Mouse (Mus musculus) forebrain, embryonic 13.5 days (tissue): ENCODE data around the gene Ccdc9b. TPM values are rescaled to one million over a fixed set of nuclear protein-coding genes. Genes with fewer than 3 reads are reported as not detected.

ENCODE experiments used
- ATAC-seq: fragments of 200-750 bp; cut with Nextera tagmentation; 2 replicates; pipeline ENCODE4 v1.8.0; 2017
- H3K27ac ChIP-seq: fragments of 300-500 bp; sonication (generic); 2 replicates; pipeline ENCODE4 v1.5.1; 2015; ENCODE audit warnings: inconsistent platforms, mild to moderate bottlenecking, moderate library complexity
- H3K27me3 ChIP-seq: fragments of 300-500 bp; sonication (generic); 2 replicates; pipeline ENCODE4 v1.6.1; 2015; ENCODE audit warnings: mild to moderate bottlenecking, inconsistent platforms
- H3K36me3 ChIP-seq: fragments of 300-500 bp; sonication (generic); 2 replicates; pipeline ENCODE4 v1.6.1; 2015; ENCODE audit warnings: mild to moderate bottlenecking, inconsistent platforms; ENCODE audit not compliant: poor library complexity, severe bottlenecking
- H3K4me1 ChIP-seq: fragments of 300-500 bp; sonication (generic); 2 replicates; pipeline ENCODE4 v1.6.1; 2015; ENCODE audit warnings: inconsistent platforms
- H3K4me2 ChIP-seq: fragments of 300-500 bp; sonication (generic); 2 replicates; pipeline ENCODE4 v1.6.1; 2015; ENCODE audit warnings: inconsistent platforms, mild to moderate bottlenecking, moderate library complexity
- H3K4me3 ChIP-seq: fragments of 300-500 bp; sonication (generic); 2 replicates; pipeline ENCODE4 v1.5.1; 2015; ENCODE audit warnings: mild to moderate bottlenecking, inconsistent platforms
- H3K9ac ChIP-seq: fragments of 300-500 bp; sonication (generic); 2 replicates; pipeline ENCODE4 v1.6.1; 2015; ENCODE audit warnings: mild to moderate bottlenecking, inconsistent platforms
- H3K9me3 ChIP-seq: fragments of 300-500 bp; sonication (generic); replicated peaks from 2 replicates; pipeline ENCODE4 v1.6.1; 2016; ENCODE audit warnings: inconsistent platforms
- WGBS: fragments of 180-500 bp; shearing (Covaris S2); methylation state at CpG from one replicate; pipeline ENCODE4 v1.1.7; 2015; 5-methylcytosine and 5-hydroxymethylcytosine counted together
- polyA plus RNA-seq: library from polyadenylated mRNA; unstranded; fragments of >200 nt; fragmentation: Nextera tagmentation; extraction: Ambion mirVana; gene quantifications from 2 replicates; pipeline ENCODE4 v1.2.1, GENCODE M21; 2015

The Ccdc9b gene
- polyA plus RNA-seq, 1 experiment from 2014 or later, result 1.5 TPM

- WGBS, result 53% methylated on average over 1 of the region's 1 CpGs
- no peak for ATAC-seq
- Histone ChIP-seq H3K27ac (peak overlapping the region; percentile 7), H3K36me3 (no peaks in the 10 kb centered on the region), H3K9me3 (no peaks in the 10 kb centered on the region), H3K4me3 (no peak overlapping the region), H3K27me3 (0 out of 2 replicates have a peak, but pooled peaks cover 4% of the 10 kb centered on the region), H3K4me1 (peaks cover 24% of the 10 kb centered on the region), H3K4me2 (no peak overlapping the region), H3K9ac (no peak overlapping the region)
Observed at GRCm38 (mm10) chr2:118775396-118775795, 12.9 kb upstream of the Ccdc9b start.

GRCm38 (mm10) chr2:118774536-118774935, 12.1 kb upstream of the Ccdc9b start:
- ATAC-seq, result no peak
- Histone ChIP-seq H3K9me3 (no peaks in the 10 kb centered on the region), H3K4me3 (no peak overlapping the region), H3K27ac (no peak overlapping the region), H3K27me3 (0 out of 2 replicates have a peak, but pooled peaks cover 4% of the 10 kb centered on the region), H3K4me1 (peaks cover 18% of the 10 kb centered on the region), H3K4me2 (no peak overlapping the region), H3K36me3 (no peaks in the 10 kb centered on the region), H3K9ac (no peak overlapping the region)
- WGBS, result 81% methylated on average over 2 of the region's 2 CpGs

GRCm38 (mm10) chr2:118772158-118772874, 9.9 kb upstream of the Ccdc9b start, which contains the start of gene Phgr1:
TSS of gene Phgr1 (plus strand) at chr2:118772769.
- 91% methylated on average over 6 of the region's 6 CpGs for WGBS
- no peaks in the 10 kb centered on the region for H3K9me3 ChIP-seq
- H3K9ac ChIP-seq, result no peak within 1 kb of the TSS
- no peaks in the 10 kb centered on the region for H3K36me3 ChIP-seq
- ATAC-seq, result no peak
- 0 out of 2 replicates have a peak, but pooled peaks cover 2% of the 10 kb centered on the region for H3K27me3 ChIP-seq
- no peak within 1 kb of the TSS for H3K27ac ChIP-seq
- no peak within 1 kb of the TSS for H3K4me2 ChIP-seq
- peaks cover 13% of the 10 kb centered on the region for H3K4me1 ChIP-seq
- no peak within 1 kb of the TSS for H3K4me3 ChIP-seq

GRCm38 (mm10) chr2:118766041-118767033, 3.9 kb upstream of the Ccdc9b start:
- Histone ChIP-seq H3K4me3 (no peak overlapping the region), H3K4me1 (peaks cover 31% of the 10 kb centered on the region), H3K36me3 (no peaks in the 10 kb centered on the region), H3K9me3 (no peaks in the 10 kb centered on the region), H3K27ac (no peak overlapping the region), H3K4me2 (no peak overlapping the region), H3K27me3 (no peaks in the 10 kb centered on the region), H3K9ac (no peak overlapping the region)
- no peak for ATAC-seq
- WGBS, result 74% methylated on average over 10 of the region's 10 CpGs

GRCm38 (mm10) chr2:118764875-118765274, 2.4 kb upstream of the Ccdc9b start:
- H3K9ac ChIP-seq, result no peak overlapping the region
- H3K4me2 ChIP-seq, result no peak overlapping the region
- 86% methylated on average over 5 of the region's 5 CpGs for WGBS
- ATAC-seq, result no peak
- no peak overlapping the region for H3K27ac ChIP-seq
- H3K4me3 ChIP-seq, result no peak overlapping the region
- H3K4me1 ChIP-seq, result peaks cover 45% of the 10 kb centered on the region
- H3K27me3 ChIP-seq, result no peaks in the 10 kb centered on the region
- H3K9me3 ChIP-seq, result no peaks in the 10 kb centered on the region
- H3K36me3 ChIP-seq, result no peaks in the 10 kb centered on the region

GRCm38 (mm10) chr2:118764094-118764831, 1.8 kb upstream of the Ccdc9b start:
- Histone ChIP-seq H3K36me3 (no peaks in the 10 kb centered on the region), H3K27me3 (no peaks in the 10 kb centered on the region), H3K9me3 (no peaks in the 10 kb centered on the region), H3K4me1 (peaks cover 50% of the 10 kb centered on the region), H3K4me2 (0 out of 2 replicates have a peak overlapping the region, but pooled peaks have one; percentile 3), H3K27ac (no peak overlapping the region; the same call in 1 of the 2 replicates), H3K4me3 (no peak overlapping the region), H3K9ac (no peak overlapping the region)
- ATAC-seq, result no peak
- WGBS, result 20% methylated on average over 11 of the region's 11 CpGs

GRCm38 (mm10) chr2:118763469-118763868, 1.0 kb upstream of the Ccdc9b start:
- H3K4me3 ChIP-seq, result no peak overlapping the region
- no peak overlapping the region for H3K4me2 ChIP-seq
- no peak overlapping the region; the same call in 1 of the 2 replicates for H3K9ac ChIP-seq
- no peaks in the 10 kb centered on the region for H3K9me3 ChIP-seq
- 61% methylated on average over 7 of the region's 7 CpGs for WGBS
- peak overlapping the region; percentile 99 for H3K27ac ChIP-seq
- H3K36me3 ChIP-seq, result no peaks in the 10 kb centered on the region
- H3K4me1 ChIP-seq, result peaks cover 50% of the 10 kb centered on the region
- ATAC-seq, result no peak
- no peaks in the 10 kb centered on the region for H3K27me3 ChIP-seq

GRCm38 (mm10) chr2:118762784-118763148, 305 bp upstream of the Ccdc9b start:
- Histone ChIP-seq H3K4me3 (no peak overlapping the region), H3K4me1 (peaks cover 50% of the 10 kb centered on the region), H3K27me3 (peaks cover 4% of the 10 kb centered on the region; the same call in 1 of the 2 replicates), H3K9me3 (no peaks in the 10 kb centered on the region), H3K27ac (peak overlapping the region; percentile 99), H3K9ac (peak overlapping the region; percentile 62; the same call in 1 of the 2 replicates), H3K4me2 (peak overlapping the region; percentile 56), H3K36me3 (no peaks in the 10 kb centered on the region)
- ATAC-seq, result no peak
- 6% methylated on average over 10 of the region's 10 CpGs for WGBS

- ATAC-seq, result no peak
- Histone ChIP-seq H3K36me3 (peaks cover 7% of the 10 kb centered on the region; the same call in 1 of the 2 replicates), H3K27me3 (peaks cover 4% of the 10 kb centered on the region; the same call in 1 of the 2 replicates), H3K4me1 (peaks cover 50% of the 10 kb centered on the region), H3K9me3 (no peaks in the 10 kb centered on the region), H3K27ac (peak overlapping the region; percentile 99), H3K4me3 (peak overlapping the region; percentile 23; the same call in 1 of the 2 replicates), H3K4me2 (peak overlapping the region; percentile 56), H3K9ac (peak overlapping the region; percentile 62)
- WGBS, result 77% methylated on average over 12 of the region's 12 CpGs
Observed at GRCm38 (mm10) chr2:118761358-118761757, 1.1 kb downstream of the Ccdc9b start.

GRCm38 (mm10) chr2:118760311-118761025, 2.0 kb downstream of the Ccdc9b start:
- H3K27ac ChIP-seq, result no peak overlapping the region

GRCm38 (mm10) chr2:118759828-118760227, 2.6 kb downstream of the Ccdc9b start:
- H3K4me2 ChIP-seq, result no peak overlapping the region
- peaks cover 7% of the 10 kb centered on the region; the same call in 1 of the 2 replicates for H3K36me3 ChIP-seq
- peak; percentile 11; the same call in 1 of the 2 replicates for ATAC-seq
- peaks cover 7% of the 10 kb centered on the region; the same call in 1 of the 2 replicates for H3K27me3 ChIP-seq
- 11% methylated on average over 8 of the region's 8 CpGs for WGBS
- no peaks in the 10 kb centered on the region for H3K9me3 ChIP-seq
- no peak overlapping the region for H3K4me3 ChIP-seq
- no peak overlapping the region for H3K9ac ChIP-seq
- peaks cover 50% of the 10 kb centered on the region for H3K4me1 ChIP-seq
- H3K27ac ChIP-seq, result no peak overlapping the region

More at GRCm38 (mm10) chr2:118760311-118761025, 2.0 kb downstream of the Ccdc9b start:
- 84% methylated on average over 11 of the region's 11 CpGs for WGBS
- ATAC-seq, result no peak
- H3K9ac ChIP-seq, result peak overlapping the region; percentile 62
- no peaks in the 10 kb centered on the region for H3K9me3 ChIP-seq
- H3K36me3 ChIP-seq, result peaks cover 7% of the 10 kb centered on the region; the same call in 1 of the 2 replicates
- H3K4me3 ChIP-seq, result no peak overlapping the region
- peaks cover 7% of the 10 kb centered on the region; the same call in 1 of the 2 replicates for H3K27me3 ChIP-seq
- peaks cover 50% of the 10 kb centered on the region for H3K4me1 ChIP-seq
- H3K4me2 ChIP-seq, result no peak overlapping the region
